Mouse (Mus musculus) G1E (cell line): ENCODE results near the gene Dnajb9.

Source experiments
- CTCF ChIP-seq: IDR thresholded peaks from 2 replicates; pipeline ENCODE4 v1.5.1; 2012; ENCODE audit warnings: low read depth, low read length, inconsistent platforms, mixed read lengths
- GATA1 ChIP-seq: IDR thresholded peaks from 2 replicates; pipeline ENCODE4 v1.6.1; 2012; ENCODE audit warnings: borderline replicate concordance, low read length, inconsistent platforms, mixed read lengths

GRCm38 (mm10) chr12:44221651-44222356, 11.7 kb upstream of the Dnajb9 start:
- no peak for TF ChIP-seq CTCF
- TF ChIP-seq GATA1 = no peak
